Mouse (Mus musculus) thymus, postnatal 25 days (tissue): ENCODE measurements around the gene Adh1.

ENCODE experiments used
- DNase-seq: peaks from one replicate; pipeline ENCODE4 v3.0.0; 2022

Adh1 gene

GRCm38 (mm10) chr3:138291529-138292117, 30.8 kb downstream of the Adh1 start:
- DNase-seq = no peak

GRCm38 (mm10) chr3:138293298-138293895, 32.6 kb downstream of the Adh1 start:
- DNase-seq = no peak

- DNase-seq = no peak
Measured at GRCm38 (mm10) chr3:138300130-138300529, 39.3 kb downstream of the Adh1 start.

GRCm38 (mm10) chr3:138302676-138303075, 41.9 kb downstream of the Adh1 start:
- DNase-seq = no peak

GRCm38 (mm10) chr3:138303771-138304488, 43.1 kb downstream of the Adh1 start:
- DNase-seq = no peak

GRCm38 (mm10) chr3:138304489-138304871, 43.7 kb downstream of the Adh1 start:
- no peak for DNase-seq

GRCm38 (mm10) chr3:138305486-138306289, 44.9 kb downstream of the Adh1 start:
- no peak for DNase-seq

- no peak for DNase-seq
Measured at GRCm38 (mm10) chr3:138306290-138306683, 45.5 kb downstream of the Adh1 start.

- no peak for DNase-seq
Measured at GRCm38 (mm10) chr3:138309910-138310309, 49.1 kb downstream of the Adh1 start.

GRCm38 (mm10) chr3:138311015-138311414, 50.2 kb downstream of the Adh1 start:
- no peak for DNase-seq

- no peak for DNase-seq
Measured at GRCm38 (mm10) chr3:138312965-138313364, 52.2 kb downstream of the Adh1 start, which contains the start of gene Adh6a. Gene Adh6a, plus strand, starts transcription at chr3:138313286.

- DNase-seq = no peak
Measured at GRCm38 (mm10) chr3:138316908-138317472, 56.2 kb downstream of the Adh1 start.

GRCm38 (mm10) chr3:138325001-138325400, 64.2 kb downstream of the Adh1 start:
- DNase-seq = no peak

GRCm38 (mm10) chr3:138325466-138325865, 64.7 kb downstream of the Adh1 start:
- DNase-seq = no peak

GRCm38 (mm10) chr3:138333910-138334309, 73.1 kb downstream of the Adh1 start:
- no peak for DNase-seq

GRCm38 (mm10) chr3:138334320-138334719, 73.5 kb downstream of the Adh1 start:
- no peak for DNase-seq

- DNase-seq = no peak
Measured at GRCm38 (mm10) chr3:138335566-138335965, 74.8 kb downstream of the Adh1 start.

- no peak for DNase-seq
Measured at GRCm38 (mm10) chr3:138336104-138336754, 75.4 kb downstream of the Adh1 start.
